Mouse (Mus musculus): ENCODE results near the gene Dapl1. TPM values are rescaled to one million over a fixed set of nuclear protein-coding genes. Genes with fewer than 3 reads are reported as not detected.

Dapl1 gene
- polyA plus RNA-seq, 2 experiments, result 1.0 to 3.1 TPM

GRCm38 (mm10) chr2:59554373-59554940, 70.0 kb downstream of the Dapl1 start:
- TF ChIP-seq POLR2A (IDR thresholded peaks at IDR 0.05; ENCODE audit: borderline replicate concordance, extremely low read depth, insufficient read depth, insufficient read length), result no peak
- Histone ChIP-seq H3K27me3 (ENCODE audit: control insufficient read depth, insufficient read depth, low read length) (no peaks in the 10 kb centered on the region), H3K4me1 (ENCODE audit: control insufficient read depth, insufficient read depth, low read length) (peaks cover 5% of the 10 kb centered on the region; the same call in 1 of the 2 replicates), H3K9ac (ENCODE audit: low read depth, low read length, severe bottlenecking) (no peak overlapping the region), H3K27ac (replicated peaks; ENCODE audit: low read depth, low read length) (no peak overlapping the region), H3K9me3 (ENCODE audit: control insufficient read depth, low read length) (no peaks in the 10 kb centered on the region), H3K36me3 (ENCODE audit: control insufficient read depth, insufficient read depth, low read length) (no peaks in the 10 kb centered on the region), H3K4me3 (replicated peaks; ENCODE audit: low read length) (no peak overlapping the region), H3K4me2 (replicated peaks; ENCODE audit: low read depth, low read length, severe bottlenecking) (no peak overlapping the region)
- WGBS, result 37% methylated on average over 2 of the region's 2 CpGs
- no peak for ATAC-seq (ENCODE audit: low FRiP score, low read depth)
- DNase-seq (ENCODE audit: low spot score), result no peak

Other genes starting within 250 kb of the Dapl1 start
- 23.4 and 24.1 TPM in 2 replicates for gene Tanc1, start 127.4 kb downstream of the Dapl1 start, polyA plus RNA-seq (2012; rRNA removed)
- 35.3 and 38.0 TPM in 2 replicates for gene Tanc1, start 127.4 kb downstream of the Dapl1 start, polyA plus RNA-seq (2014; fragmentation: Nextera tagmentation; extraction: Ambion mirVana)